Mouse (Mus musculus) ZHBTc4 (cell line): ENCODE data around the gene Upf2.

ENCODE experiments used
- DNase-seq: peaks from one replicate; pipeline ENCODE4 v3.0.0-alpha.2; 2011; ENCODE audit warnings: low read depth, low spot score

The Upf2 gene

GRCm38 (mm10) chr2:5950766-5951595 lies at the start of gene Upf2:
Gene Upf2, plus strand, starts transcription at chr2:5951469.
- DNase-seq = peak; percentile 98

GRCm38 (mm10) chr2:5906092-5906491 lies 45.2 kb upstream of the Upf2 start:
- no peak for DNase-seq

- peak; percentile 77 for DNase-seq
Measured at GRCm38 (mm10) chr2:5906625-5907024, 44.6 kb upstream of the Upf2 start.

- DNase-seq = no peak
Measured at GRCm38 (mm10) chr2:5911282-5911965, 39.8 kb upstream of the Upf2 start.

- DNase-seq = no peak
Measured at GRCm38 (mm10) chr2:5922823-5923222, 28.4 kb upstream of the Upf2 start.

- DNase-seq = no peak
Measured at GRCm38 (mm10) chr2:5923786-5924185, 27.5 kb upstream of the Upf2 start.

- DNase-seq = no peak
Measured at GRCm38 (mm10) chr2:5927481-5927880, 23.8 kb upstream of the Upf2 start.

- DNase-seq = no peak
Measured at GRCm38 (mm10) chr2:5929793-5930192, 21.5 kb upstream of the Upf2 start.

GRCm38 (mm10) chr2:5930291-5931054 lies 20.8 kb upstream of the Upf2 start:
- DNase-seq = no peak

- DNase-seq = no peak
Measured at GRCm38 (mm10) chr2:5931938-5932337, 19.3 kb upstream of the Upf2 start.

- no peak for DNase-seq
Measured at GRCm38 (mm10) chr2:5934936-5935335, 16.3 kb upstream of the Upf2 start.

GRCm38 (mm10) chr2:5936068-5936467 lies 15.2 kb upstream of the Upf2 start:
- no peak for DNase-seq

GRCm38 (mm10) chr2:5936550-5936949 lies 14.7 kb upstream of the Upf2 start:
- no peak for DNase-seq

GRCm38 (mm10) chr2:5939319-5939718 lies 11.9 kb upstream of the Upf2 start:
- no peak for DNase-seq

GRCm38 (mm10) chr2:5939911-5940310 lies 11.4 kb upstream of the Upf2 start:
- DNase-seq = no peak

GRCm38 (mm10) chr2:5940936-5941335 lies 10.3 kb upstream of the Upf2 start:
- no peak for DNase-seq

GRCm38 (mm10) chr2:5941861-5942415 lies 9.3 kb upstream of the Upf2 start:
- peak; percentile 36 for DNase-seq

- DNase-seq = peak; percentile 87
Measured at GRCm38 (mm10) chr2:5942416-5943032, 8.7 kb upstream of the Upf2 start, which contains the start of gene Dhtkd1. Gene Dhtkd1, minus strand, starts transcription at chr2:5942792.

- DNase-seq = no peak
Measured at GRCm38 (mm10) chr2:5943071-5943470, 8.2 kb upstream of the Upf2 start.

GRCm38 (mm10) chr2:5945629-5946028 lies 5.6 kb upstream of the Upf2 start:
- DNase-seq = no peak

GRCm38 (mm10) chr2:5946876-5947275 lies 4.4 kb upstream of the Upf2 start:
- peak; percentile 48 for DNase-seq
